Mouse (Mus musculus): ENCODE measurements at regions not wholly inside any gene's neighbourhood (a gene's known extent, or its start where the extent isn't known, plus 50 kb on each side); places are given as distances from the start of the nearest gene placed in this dataset.
A peak's percentile ranks its signal among the peaks of the same experiment; 100 is the strongest.

DNA sequence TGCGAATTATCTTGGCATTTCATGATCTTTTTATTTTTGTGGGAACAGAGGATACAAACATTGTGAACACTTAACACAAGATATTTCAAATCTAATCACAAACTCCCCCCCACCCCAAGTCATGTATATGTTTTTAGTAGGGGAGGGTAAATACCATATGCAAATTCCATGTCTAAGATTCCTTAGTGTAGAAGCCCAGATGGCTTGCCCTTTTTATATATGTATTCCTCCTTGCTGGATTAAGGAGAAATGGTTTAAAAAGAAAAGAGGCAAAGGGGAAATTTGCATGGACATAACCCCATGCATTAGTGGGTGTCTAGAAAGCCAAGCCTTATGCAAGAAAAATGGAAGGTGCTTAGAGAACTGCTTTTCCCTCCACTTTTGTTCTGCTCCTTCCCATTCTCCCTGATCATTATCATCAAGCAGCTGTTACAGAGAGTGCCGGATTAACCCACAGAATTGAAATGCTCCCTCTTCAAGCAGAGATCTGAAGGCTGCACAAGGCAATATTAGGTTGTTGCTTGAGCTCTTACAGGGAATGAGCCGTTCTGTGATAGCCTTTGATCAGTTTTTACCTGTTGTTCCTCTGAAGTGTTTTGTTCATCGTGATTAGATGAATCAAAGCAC is 979.5 kb downstream of the Stpg2 start:
- no peak for TF ChIP-seq BHLHE40 (IDR thresholded peaks at IDR 0.05; ENCODE audit: low read depth, low read length)
- no peaks in the 10 kb centered on the region for H3K9me3 ChIP-seq (replicated peaks; ENCODE audit: low read length)
- no peak overlapping the region for H3K27ac ChIP-seq (ENCODE audit: insufficient read depth, low read depth)
- dilution Hi-C loops (cut with MboI; ENCODE audit: extremely low pct_ligation_motif_present, extremely low pct_unique_long_range_greater_than_20kb, low sequenced_read_pairs) (no loop called here), in situ Hi-C loops (cut with MboI; ENCODE audit: low pct_ligation_motif_present, low pct_unique_long_range_greater_than_20kb, low sequenced_read_pairs) (no loop called here)
- no peak for DNase-seq (ENCODE audit: extremely low read depth)
- H3K4me1 ChIP-seq (ENCODE audit: control insufficient read depth in 1 of 2, insufficient read depth in 2 of 2), result no peaks in the 10 kb centered on the region
- peak overlapping the region; percentile 51; the same call in 1 of the 2 replicates for H3K4me2 ChIP-seq (ENCODE audit: insufficient read depth, low read depth, poor library complexity, severe bottlenecking)
- no peaks in the 10 kb centered on the region for H3K36me3 ChIP-seq (replicated peaks in 1 of 2; ENCODE audit: control insufficient read depth in 1 of 2, insufficient read depth in 1 of 2, low read length in 1 of 2)
- H3K4me3 ChIP-seq (replicated peaks in 1 of 3; ENCODE audit: low read depth in 2 of 3, low read length in 2 of 3, poor library complexity in 1 of 3), result no peak overlapping the region
- H3K9ac ChIP-seq (ENCODE audit: insufficient read depth, low read depth), result 0 out of 2 replicates have a peak overlapping the region, but pooled peaks have one; percentile 16
- no peaks in the 10 kb centered on the region for H3K79me2 ChIP-seq (replicated peaks; ENCODE audit: control insufficient read depth, extremely low read depth, insufficient read depth, poor library complexity, severe bottlenecking)
- H3K27me3 ChIP-seq (replicated peaks), result no peaks in the 10 kb centered on the region

DNA sequence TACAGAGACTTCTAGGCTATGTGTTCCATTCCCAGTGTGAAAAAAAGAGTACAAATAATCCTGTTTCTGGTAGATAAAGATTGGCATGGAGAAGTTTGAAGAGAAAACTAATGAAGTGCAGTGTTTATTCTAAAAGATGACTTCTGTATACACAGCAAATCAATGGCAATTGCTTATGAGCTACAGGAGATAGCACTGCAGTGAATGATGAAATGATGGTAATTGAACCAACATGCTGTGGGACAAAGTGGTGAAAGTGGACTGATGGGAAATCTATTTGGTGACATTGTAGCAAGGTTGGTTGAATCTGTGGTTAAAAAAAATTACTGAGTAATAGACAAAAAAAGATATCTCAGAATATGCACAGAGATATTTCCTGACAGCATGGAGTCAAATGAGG is 1000.4 kb downstream of the Stpg2 start:
- Histone ChIP-seq H3K4me1 (ENCODE audit: control insufficient read depth in 1 of 2, insufficient read depth in 2 of 2) (0 out of 4 replicates have a peak, but pooled peaks cover 0 to 4% of the 10 kb centered on the region in 2 experiments), H3K9ac (ENCODE audit: insufficient read depth, low read depth) (no peak overlapping the region), H3K9me3 (replicated peaks; ENCODE audit: low read length) (no peaks in the 10 kb centered on the region), H3K4me3 (replicated peaks in 1 of 3; ENCODE audit: low read depth in 2 of 3, low read length in 2 of 3, poor library complexity in 1 of 3) (no peak overlapping the region), H3K4me2 (ENCODE audit: insufficient read depth, low read depth, poor library complexity, severe bottlenecking) (no peak overlapping the region), H3K79me2 (replicated peaks; ENCODE audit: control insufficient read depth, extremely low read depth, insufficient read depth, poor library complexity, severe bottlenecking) (no peaks in the 10 kb centered on the region), H3K27ac (ENCODE audit: insufficient read depth, low read depth) (no peak overlapping the region), H3K27me3 (replicated peaks) (no peaks in the 10 kb centered on the region), H3K36me3 (replicated peaks in 1 of 2; ENCODE audit: control insufficient read depth in 1 of 2, insufficient read depth in 1 of 2, low read length in 1 of 2) (no peaks in the 10 kb centered on the region)
- TF ChIP-seq MEF2A (IDR thresholded peaks at IDR 0.05; ENCODE audit: borderline replicate concordance, low read depth, low read length) (no peak), IRF4 (IDR thresholded peaks at IDR 0.05; ENCODE audit: low read depth, low read length) (no peak), MAZ (IDR thresholded peaks at IDR 0.05; ENCODE audit: low read depth, low read length) (no peak), E2F4 (IDR thresholded peaks at IDR 0.05; ENCODE audit: insufficient replicate concordance, low read depth, low read length) (no peak), SMC3 (IDR thresholded peaks at IDR 0.05; ENCODE audit: low read depth, low read length) (no peak), SIN3A (IDR thresholded peaks at IDR 0.05; ENCODE audit: low read length) (no peak), MXI1 (IDR thresholded peaks at IDR 0.05; ENCODE audit: low read depth, low read length) (no peak), CHD2 (IDR thresholded peaks at IDR 0.05; ENCODE audit: low read length) (no peak), CTCF (conservative IDR thresholded peaks at IDR 0.05 in 1 of 2, IDR thresholded peaks at IDR 0.05 in 1 of 2; ENCODE audit: low read depth in 2 of 2, low read length in 2 of 2) (no peak), JUND (conservative IDR thresholded peaks at IDR 0.05; ENCODE audit: low read depth, low read length) (no peak), BHLHE40 (IDR thresholded peaks at IDR 0.05; ENCODE audit: low read depth, low read length) (no peak), ELF1 (IDR thresholded peaks at IDR 0.05; ENCODE audit: low read depth, low read length) (no peak), ZKSCAN1 (IDR thresholded peaks at IDR 0.05; ENCODE audit: borderline replicate concordance, low read depth, low read length) (no peak), ZC3H11A (IDR thresholded peaks at IDR 0.05; ENCODE audit: low read depth, low read length) (no peak), TCF12 (IDR thresholded peaks at IDR 0.05; ENCODE audit: low read depth, low read length) (no peak), USF1 (IDR thresholded peaks at IDR 0.05; ENCODE audit: low read depth, low read length) (no peak), PAX5 (IDR thresholded peaks at IDR 0.05; ENCODE audit: low read length) (no peak), RAD21 (IDR thresholded peaks at IDR 0.05; ENCODE audit: low read depth, low read length) (no peak)
- in situ Hi-C loops (cut with MboI; ENCODE audit: low pct_ligation_motif_present, low pct_unique_long_range_greater_than_20kb, low sequenced_read_pairs) (no loop called here), dilution Hi-C loops (cut with MboI; ENCODE audit: extremely low pct_ligation_motif_present, extremely low pct_unique_long_range_greater_than_20kb, low sequenced_read_pairs) (no loop called here)
- no peak for DNase-seq (ENCODE audit: extremely low read depth)

Data from CH12.LX (cell line).